Mouse (Mus musculus) kidney, adult 11 months (tissue): Measurements from ENCODE around the gene Rnf144a.

Experiments
- DNase-seq: peaks from one replicate; pipeline ENCODE4 v3.0.0; 2022

The Rnf144a gene

GRCm38 (mm10) chr12:26366372-26366771 lies 48.7 kb downstream of the Rnf144a start:
- no peak for DNase-seq

GRCm38 (mm10) chr12:26365531-26366315 lies 49.3 kb downstream of the Rnf144a start:
- DNase-seq = no peak

GRCm38 (mm10) chr12:26364822-26365221 lies 50.2 kb downstream of the Rnf144a start:
- DNase-seq = peak; percentile 27

GRCm38 (mm10) chr12:26360946-26361523 lies 54.0 kb downstream of the Rnf144a start:
- DNase-seq = no peak

GRCm38 (mm10) chr12:26359817-26360216 lies 55.2 kb downstream of the Rnf144a start:
- no peak for DNase-seq

GRCm38 (mm10) chr12:26359241-26359640 lies 55.8 kb downstream of the Rnf144a start:
- no peak for DNase-seq

GRCm38 (mm10) chr12:26357246-26357645 lies 57.8 kb downstream of the Rnf144a start:
- DNase-seq = no peak

- DNase-seq = peak; percentile 58
Observed at GRCm38 (mm10) chr12:26356191-26356590, 58.9 kb downstream of the Rnf144a start.

- DNase-seq = no peak
Observed at GRCm38 (mm10) chr12:26351321-26351720, 63.7 kb downstream of the Rnf144a start.

- DNase-seq = no peak
Observed at GRCm38 (mm10) chr12:26344408-26344807, 70.6 kb downstream of the Rnf144a start.

GRCm38 (mm10) chr12:26343131-26343530 lies 71.9 kb downstream of the Rnf144a start:
- DNase-seq = no peak

- DNase-seq = no peak
Observed at GRCm38 (mm10) chr12:26342663-26343062, 72.4 kb downstream of the Rnf144a start.

GRCm38 (mm10) chr12:26342086-26342485 lies 73.0 kb downstream of the Rnf144a start:
- DNase-seq = no peak

- DNase-seq = no peak
Observed at GRCm38 (mm10) chr12:26340621-26341020, 74.4 kb downstream of the Rnf144a start.

- DNase-seq = no peak
Observed at GRCm38 (mm10) chr12:26339886-26340285, 75.2 kb downstream of the Rnf144a start.

GRCm38 (mm10) chr12:26339181-26339580 lies 75.9 kb downstream of the Rnf144a start:
- DNase-seq = no peak

GRCm38 (mm10) chr12:26333678-26334077 lies 81.4 kb downstream of the Rnf144a start:
- no peak for DNase-seq

GRCm38 (mm10) chr12:26331048-26331447 lies 84.0 kb downstream of the Rnf144a start:
- no peak for DNase-seq

- no peak for DNase-seq
Observed at GRCm38 (mm10) chr12:26329756-26330155, 85.3 kb downstream of the Rnf144a start.

- no peak for DNase-seq
Observed at GRCm38 (mm10) chr12:26329031-26329675, 85.9 kb downstream of the Rnf144a start.

GRCm38 (mm10) chr12:26323783-26324364 lies 91.2 kb downstream of the Rnf144a start:
- DNase-seq = no peak

- DNase-seq = no peak
Observed at GRCm38 (mm10) chr12:26316261-26316660, 98.8 kb downstream of the Rnf144a start.

GRCm38 (mm10) chr12:26314959-26315358 lies 100.1 kb downstream of the Rnf144a start:
- DNase-seq = no peak

GRCm38 (mm10) chr12:26311548-26311947 lies 103.5 kb downstream of the Rnf144a start:
- no peak for DNase-seq
